In the genomic region with DNA sequence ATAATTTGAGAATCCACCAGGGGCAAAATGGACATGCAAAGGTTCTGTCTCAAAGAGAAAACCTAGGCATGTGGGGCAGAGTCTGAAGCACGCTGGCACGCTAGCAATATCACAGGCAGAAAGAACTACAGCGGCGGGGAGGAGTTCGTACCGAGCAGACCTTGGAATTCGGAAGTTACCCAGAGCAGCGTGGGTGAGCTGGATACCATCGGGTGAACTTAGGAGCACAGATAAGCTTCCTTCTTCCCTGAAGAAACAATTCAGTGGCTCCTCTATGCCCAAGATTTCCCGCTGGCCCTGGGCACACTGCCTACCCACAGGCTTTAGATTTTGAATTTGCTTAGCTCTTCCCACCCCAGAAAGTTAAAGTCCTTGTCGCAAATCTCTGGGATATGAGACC, we compare ENCODE assay signal across 8 mouse cellular contexts.
DNase-seq lines count a peak whose midpoint lies in the region; ATAC-seq and TF ChIP-seq lines count a peak whose summit lies in the region.

No protein-coding gene starts in this region.

- H3K27ac ChIP-seq in embryonic facial prominence, embryonic 14.5 days (replicated peaks; ENCODE audit: low read depth, low read length), result no peak overlapping the region
- no peak overlapping the region for H3K27ac ChIP-seq in limb, embryonic 14.5 days (replicated peaks; ENCODE audit: low read depth, low read length)

- H3K9me3 ChIP-seq in embryonic facial prominence, embryonic 14.5 days (ENCODE audit: control insufficient read depth, low read length), result no peaks in the 10 kb centered on the region
- no peaks in the 10 kb centered on the region for H3K9me3 ChIP-seq in limb, embryonic 14.5 days (ENCODE audit: control insufficient read depth, low read length)

- H3K4me3 ChIP-seq in embryonic facial prominence, embryonic 14.5 days (ENCODE audit: low read depth, low read length), result peak overlapping the region; percentile 20; the same call in 1 of the 2 replicates
- H3K4me3 ChIP-seq in limb, embryonic 14.5 days (replicated peaks; ENCODE audit: low read length), result peak overlapping the region; percentile 11; the same call in 1 of the 2 replicates

- intact Hi-C loops in heart, postnatal 36 days (cut with DNase I), result no loop called here

- no peak for TF ChIP-seq POLR2A in limb, embryonic 14.5 days (IDR thresholded peaks at IDR 0.05; ENCODE audit: borderline replicate concordance, extremely low read depth, insufficient read depth, insufficient read length)

- ATAC-seq in embryonic facial prominence, embryonic 14.5 days (ENCODE audit: low read depth), result no peak
- ATAC-seq in limb, embryonic 14.5 days (ENCODE audit: low FRiP score, low read depth), result no peak

- 39% methylated on average over 11 of the region's 11 CpGs for WGBS in embryonic facial prominence, embryonic 14.5 days
- WGBS in limb, embryonic 14.5 days, result 39% methylated on average over 11 of the region's 11 CpGs

- no peaks in the 10 kb centered on the region for H3K4me1 ChIP-seq in embryonic facial prominence, embryonic 14.5 days (ENCODE audit: control insufficient read depth, insufficient read depth, low read length)
- H3K4me1 ChIP-seq in limb, embryonic 14.5 days (ENCODE audit: control insufficient read depth, insufficient read depth, low read length), result no peaks in the 10 kb centered on the region

- no peaks in the 10 kb centered on the region for H3K27me3 ChIP-seq in embryonic facial prominence, embryonic 14.5 days (replicated peaks; ENCODE audit: control insufficient read depth, insufficient read depth, low read length)
- no peaks in the 10 kb centered on the region for H3K27me3 ChIP-seq in limb, embryonic 14.5 days (ENCODE audit: control insufficient read depth, insufficient read depth, low read length)

- H3K9ac ChIP-seq in embryonic facial prominence, embryonic 14.5 days (ENCODE audit: low read depth, low read length), result no peak overlapping the region
- no peak overlapping the region for H3K9ac ChIP-seq in limb, embryonic 14.5 days (ENCODE audit: low read depth, low read length, severe bottlenecking)

- peak; percentile 65 for DNase-seq in heart, adult 11 months
- DNase-seq in heart, postnatal 36 days, result no peak
- peak; percentile 6 for DNase-seq in adrenal gland, postnatal 25 days
- DNase-seq in embryonic facial prominence, embryonic 14.5 days (ENCODE audit: low spot score), result no peak
- no peak for DNase-seq in limb, embryonic 14.5 days (ENCODE audit: low spot score)
- DNase-seq in right cerebral cortex, postnatal 4 days, result no peak
- no peak for DNase-seq in yolk sac, embryonic 10.5 days (ENCODE audit: low spot score)
- DNase-seq in adipocyte (ENCODE audit: low spot score), result no peak

- no peaks in the 10 kb centered on the region for H3K36me3 ChIP-seq in embryonic facial prominence, embryonic 14.5 days (ENCODE audit: control insufficient read depth, insufficient read depth, low read length)
- H3K36me3 ChIP-seq in limb, embryonic 14.5 days (ENCODE audit: control insufficient read depth, insufficient read depth, low read length), result no peaks in the 10 kb centered on the region

- H3K4me2 ChIP-seq in embryonic facial prominence, embryonic 14.5 days (ENCODE audit: low read depth, low read length), result peak overlapping the region; percentile 46
- peak overlapping the region; percentile 33 for H3K4me2 ChIP-seq in limb, embryonic 14.5 days (replicated peaks; ENCODE audit: low read depth, low read length, severe bottlenecking)

Comparison
In these comparisons a context has a peak if more than half of its experiments do, and no peak if none do; other contexts are left out.
1. DNase-seq: peak in heart, adult 11 months (single experiment) and adrenal gland, postnatal 25 days (single experiment); none in heart, postnatal 36 days (0 of 2), embryonic facial prominence, embryonic 14.5 days (single experiment), limb, embryonic 14.5 days (single experiment), right cerebral cortex, postnatal 4 days (single experiment), yolk sac, embryonic 10.5 days (single experiment) and adipocyte (single experiment).